Mouse (Mus musculus): ENCODE data around the gene Myb.
"Not testable (repeated sequence)": the region's sequence is repeated elsewhere in the genome, so short reads cannot be mapped to it uniquely, and the experiment has no call there.

DNA sequence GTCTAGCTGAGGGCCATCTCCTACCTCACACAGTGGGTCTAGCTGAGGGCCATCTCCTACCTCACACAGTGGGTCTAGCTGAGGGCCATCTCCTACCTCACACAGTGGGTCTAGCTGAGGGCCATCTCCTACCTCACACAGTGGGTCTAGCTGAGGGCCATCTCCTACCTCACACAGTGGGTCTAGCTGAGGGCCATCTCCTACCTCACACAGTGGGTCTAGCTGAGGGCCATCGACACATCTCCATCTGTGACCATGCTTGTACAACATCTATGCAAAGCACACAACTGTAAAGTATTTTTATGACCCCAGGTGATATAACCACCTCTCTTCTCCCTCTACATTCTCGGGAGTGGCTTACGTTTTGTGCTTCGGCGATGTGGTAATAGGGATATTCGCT lies 10.8 kb downstream of the Myb start:
- TF ChIP-seq CTCF (IDR thresholded peaks at IDR 0.05; ENCODE audit: borderline replicate concordance, insufficient read depth, low read length); POLR2A (IDR thresholded peaks at IDR 0.05; ENCODE audit: low read depth, low read length): not testable (repeated sequence)
